Mouse (Mus musculus) adrenal gland, postnatal 25 days (tissue): Measurements from ENCODE around the gene Oxct1. TPM values are rescaled to one million over a fixed set of nuclear protein-coding genes. Genes with fewer than 3 reads are reported as not detected.

ENCODE experiments used
- DNase-seq: peaks from one replicate; pipeline ENCODE4 v3.0.0; 2021; ENCODE audit warnings: mixed read lengths
- long read RNA-seq: library from polyadenylated mRNA; stranded (forward); transcript quantifications from one replicate; pipeline ENCODE4 v2.0.0, GENCODE M21; 2021
- total RNA-seq: library from RNA; stranded (reverse); gene quantifications from 2 replicates; pipeline ENCODE4 v1.2.3, GENCODE M21; 2021

Gene Oxct1
- total RNA-seq, result 145 and 173 TPM in 2 replicates
- long read RNA-seq, transcript Oxct1-201 (17 exons, 3,527 nt), result major isoform, 178 of 196 reads
- long read RNA-seq, partial matches to known transcripts, result 10 of 196 reads
- long read RNA-seq, other reads (novel, unspliced or antisense), result 8 of 196 reads

DNA sequence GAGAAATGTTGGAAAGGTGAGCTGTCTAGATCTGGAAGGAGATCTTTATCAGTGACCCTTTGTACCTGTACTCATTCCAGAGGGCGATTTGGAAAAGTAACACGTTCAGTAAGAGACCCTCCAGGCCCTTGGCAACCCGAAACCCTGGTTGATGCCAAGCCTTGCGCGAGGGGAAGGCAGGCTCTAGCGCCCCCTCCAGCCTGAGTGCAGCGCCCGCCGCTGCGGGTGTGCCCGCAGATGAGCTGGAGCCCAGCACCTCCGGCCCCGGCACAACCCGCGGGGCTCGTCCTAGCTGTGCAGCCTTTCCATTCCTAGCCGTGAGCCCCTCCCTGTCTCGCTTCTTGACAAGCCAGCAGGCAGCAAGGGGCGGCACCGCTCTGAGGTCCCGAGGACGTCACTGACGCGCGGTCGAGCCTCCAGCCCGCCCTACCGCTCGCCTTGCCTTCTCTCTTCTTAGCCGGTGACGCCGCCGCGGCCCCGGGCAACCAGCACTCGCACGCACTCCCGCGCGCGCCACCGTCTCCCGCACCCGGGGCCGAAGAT is at the start of gene Oxct1:
Oxct1 (plus strand) TSS at position 153 of the 543 bp plus-strand sequence.
- peak; percentile 84 for DNase-seq

DNA sequence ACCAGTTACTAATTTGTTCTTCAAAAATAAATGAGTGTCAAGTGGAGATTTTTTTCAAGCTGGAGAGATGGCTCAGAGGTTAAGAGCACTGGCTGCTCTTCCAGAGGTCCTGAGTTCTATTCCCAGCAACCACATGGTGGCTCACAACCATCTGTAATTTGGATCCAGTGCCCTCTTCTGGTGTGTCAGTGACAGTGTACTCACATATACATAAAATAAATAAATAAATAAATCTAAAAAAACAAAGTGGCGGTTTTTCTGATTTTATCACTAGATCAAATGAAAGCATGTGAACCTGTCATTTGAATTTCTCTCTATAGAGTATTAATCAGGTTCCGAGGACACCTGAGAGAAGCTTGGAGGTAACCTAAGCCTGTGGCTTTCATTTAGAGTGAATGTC is 47.9 kb upstream of the Oxct1 start:
- DNase-seq, result no peak

DNA sequence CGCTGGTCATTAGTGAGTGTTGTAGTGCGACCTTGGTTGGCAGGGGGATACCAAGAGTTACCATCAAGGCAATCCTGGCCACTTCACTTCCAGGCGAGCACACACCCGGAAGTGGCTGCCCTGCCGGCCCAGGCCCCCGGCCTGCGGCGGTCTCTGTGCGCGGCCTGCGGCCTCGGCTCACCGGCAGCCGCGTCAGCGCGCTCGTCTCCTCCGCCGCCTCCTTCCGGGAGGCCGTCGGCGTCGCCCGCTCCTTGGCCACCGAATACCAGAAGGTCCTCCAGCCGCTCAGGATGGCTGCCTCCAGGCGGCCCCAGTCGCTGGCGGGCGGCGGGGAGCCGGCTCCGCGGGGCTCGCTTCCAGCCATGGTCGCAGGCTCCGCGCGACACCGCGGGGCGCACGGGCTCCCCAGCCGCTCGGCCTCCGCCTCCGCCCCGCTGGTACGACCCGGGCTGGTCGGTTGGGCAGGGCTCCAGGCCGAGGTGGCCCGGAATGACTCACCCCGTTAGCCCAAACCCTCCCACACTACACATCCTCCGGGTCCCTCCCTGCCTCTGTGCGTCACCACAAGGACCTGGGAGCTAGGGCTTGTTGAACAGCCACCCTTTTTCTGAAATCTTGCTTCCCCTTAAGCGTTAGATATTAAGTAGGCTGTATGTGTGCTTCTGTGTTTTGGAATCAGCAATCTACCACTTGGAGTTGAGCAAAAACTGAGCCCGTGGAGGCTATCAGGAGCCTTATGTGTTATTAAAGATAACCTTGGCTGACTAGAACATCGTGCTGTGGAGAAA is 46.9 kb upstream of the Oxct1 start, which contains the start of gene Fbxo4:
Fbxo4 (minus strand) TSS at position 513 of the 788 bp plus-strand sequence.
- peak; percentile 92 for DNase-seq

DNA sequence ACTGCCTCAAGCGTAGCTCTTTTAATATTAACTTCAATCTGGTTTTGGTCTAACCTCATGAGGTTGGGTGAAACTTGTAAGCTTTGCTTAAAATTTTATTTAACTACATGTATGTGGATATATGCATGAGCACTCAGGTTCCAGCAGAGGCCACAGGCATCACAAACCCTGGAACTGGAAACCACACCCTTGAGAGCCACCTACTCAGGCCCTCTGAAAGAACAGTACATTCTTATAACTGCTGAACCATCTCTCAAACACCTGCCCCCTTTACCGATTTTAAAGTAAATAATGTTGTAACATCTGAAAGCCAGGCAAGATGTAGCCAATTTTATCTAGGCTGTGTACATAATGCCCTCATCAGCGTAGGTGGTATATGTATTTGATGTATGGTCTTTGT is 46.3 kb upstream of the Oxct1 start:
- no peak for DNase-seq

DNA sequence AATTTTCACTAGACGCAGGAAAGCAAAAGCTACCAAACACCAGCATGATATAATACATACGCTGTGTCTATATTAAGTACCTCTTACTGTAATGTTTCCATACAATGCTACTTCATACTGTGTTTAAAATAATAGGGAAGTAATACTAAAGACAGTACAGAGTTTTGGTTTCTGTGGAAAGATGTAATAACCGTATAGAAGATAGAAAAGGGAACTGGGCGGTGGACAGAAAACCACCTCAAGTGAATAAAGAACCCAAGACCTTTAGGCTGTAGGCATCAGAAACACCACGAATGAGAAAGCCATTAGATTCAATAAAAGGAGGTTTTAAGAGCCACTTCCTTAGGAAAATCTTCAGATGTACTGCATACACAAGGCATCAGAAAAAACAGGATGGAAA is 43.5 kb upstream of the Oxct1 start:
- no peak for DNase-seq

DNA sequence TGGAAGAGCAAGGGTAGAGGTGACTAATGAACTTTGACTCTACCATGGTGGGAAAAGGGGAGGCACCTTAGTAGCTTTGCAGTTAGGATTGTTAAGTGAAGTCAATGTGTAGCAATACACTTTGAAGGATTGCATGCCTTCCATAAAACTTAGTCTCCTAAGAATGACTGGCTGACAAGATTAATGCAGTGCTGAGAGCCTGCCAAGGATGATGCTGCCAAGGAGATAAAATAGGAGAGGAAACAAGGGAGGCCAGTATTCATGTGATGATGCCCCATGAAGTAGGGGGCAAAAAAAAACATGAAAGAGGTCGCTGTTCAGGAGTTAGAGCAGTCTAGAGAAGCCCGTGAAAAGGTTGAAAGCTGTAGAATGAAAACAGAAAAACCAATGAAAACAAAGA is 41.3 kb upstream of the Oxct1 start:
- DNase-seq, result peak; percentile 41

DNA sequence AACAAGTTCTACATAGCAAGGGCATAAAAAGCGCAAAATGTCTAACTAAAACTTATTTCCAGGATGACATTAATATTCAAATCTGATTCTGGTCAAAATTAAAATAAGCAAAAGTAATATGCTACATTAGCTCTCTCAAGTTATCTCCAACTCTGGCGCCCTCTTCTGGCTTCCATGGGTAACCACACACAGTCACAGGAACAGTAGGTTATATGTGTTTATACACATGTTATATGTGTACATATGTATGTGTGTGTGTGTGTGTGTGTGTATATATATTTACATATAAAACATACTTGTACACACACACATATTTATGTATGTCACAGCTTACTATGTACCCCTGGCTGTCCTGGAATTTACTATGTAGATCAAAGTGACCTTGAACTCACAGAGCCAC is 38.2 kb upstream of the Oxct1 start:
- DNase-seq, result peak; percentile 35

DNA sequence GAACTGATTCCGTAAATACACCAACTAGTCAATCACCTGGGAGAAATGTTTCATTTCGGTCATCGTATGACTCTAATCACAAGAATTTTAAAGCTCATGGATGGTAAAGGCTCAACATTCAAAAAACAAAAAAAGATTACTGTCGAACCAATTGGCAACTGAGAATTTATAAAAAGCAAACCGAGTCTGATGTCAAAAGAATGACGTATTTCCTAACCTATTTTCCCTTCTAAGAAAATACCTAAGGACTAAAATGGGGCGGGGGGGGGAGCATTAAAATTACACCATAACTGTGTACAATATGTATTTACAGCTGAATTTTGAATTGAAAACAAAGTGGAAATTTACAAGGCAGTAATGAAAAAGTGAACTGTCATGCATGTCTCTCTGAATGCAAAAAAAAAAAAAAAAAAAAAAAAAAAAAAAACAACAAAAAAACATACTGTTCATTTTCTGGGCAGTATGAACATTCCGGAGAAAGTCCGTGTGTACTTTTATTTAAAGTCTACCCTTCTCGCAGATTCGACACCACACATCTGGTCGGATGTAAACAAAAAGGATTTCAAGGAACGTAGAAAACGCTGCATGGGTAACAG is 31.2 kb upstream of the Oxct1 start:
- no peak for DNase-seq

DNA sequence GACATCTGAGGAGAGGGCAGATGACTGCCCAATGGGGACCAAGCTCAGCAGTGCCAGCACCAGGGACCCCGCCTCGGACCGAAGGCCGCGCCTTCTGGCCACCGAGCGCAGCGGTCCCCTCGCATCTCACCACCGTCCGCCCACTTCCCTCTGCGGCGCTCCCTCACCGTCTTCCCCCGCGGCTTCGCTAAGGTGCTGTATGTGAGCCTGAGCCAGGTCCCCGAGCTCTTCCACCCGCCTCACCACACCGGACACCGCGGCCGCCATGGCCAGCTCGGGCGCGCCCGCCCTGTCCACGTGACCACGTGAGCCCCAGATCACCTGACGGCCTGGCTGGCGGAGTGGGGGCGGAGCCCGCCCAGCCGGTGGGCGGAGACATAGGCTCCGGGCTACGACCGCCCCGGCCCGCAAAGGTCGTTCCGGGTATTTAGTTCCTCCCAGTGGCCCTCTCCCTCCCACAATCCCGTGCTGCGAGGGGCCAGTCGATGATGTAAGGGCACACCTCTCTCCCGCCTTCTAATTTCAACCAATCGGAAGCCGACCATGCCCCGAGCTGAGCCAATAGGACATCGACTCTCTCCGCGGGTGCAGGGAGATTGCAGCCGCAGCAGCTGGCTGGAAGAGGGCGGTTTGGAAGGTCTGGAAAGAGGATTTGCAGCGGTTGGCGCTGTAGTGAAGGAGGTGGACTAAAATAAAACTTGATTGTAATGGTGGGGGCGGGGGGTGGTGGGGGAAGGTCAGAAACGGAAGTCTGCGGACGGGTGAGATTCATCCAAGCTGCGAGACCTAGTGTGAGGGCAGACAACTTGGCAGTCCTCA is 30.5 kb upstream of the Oxct1 start, which contains the start of gene AW549877:
AW549877 (minus strand) TSS at position 297 of the 819 bp plus-strand sequence.
- peak; percentile 98 for DNase-seq

DNA sequence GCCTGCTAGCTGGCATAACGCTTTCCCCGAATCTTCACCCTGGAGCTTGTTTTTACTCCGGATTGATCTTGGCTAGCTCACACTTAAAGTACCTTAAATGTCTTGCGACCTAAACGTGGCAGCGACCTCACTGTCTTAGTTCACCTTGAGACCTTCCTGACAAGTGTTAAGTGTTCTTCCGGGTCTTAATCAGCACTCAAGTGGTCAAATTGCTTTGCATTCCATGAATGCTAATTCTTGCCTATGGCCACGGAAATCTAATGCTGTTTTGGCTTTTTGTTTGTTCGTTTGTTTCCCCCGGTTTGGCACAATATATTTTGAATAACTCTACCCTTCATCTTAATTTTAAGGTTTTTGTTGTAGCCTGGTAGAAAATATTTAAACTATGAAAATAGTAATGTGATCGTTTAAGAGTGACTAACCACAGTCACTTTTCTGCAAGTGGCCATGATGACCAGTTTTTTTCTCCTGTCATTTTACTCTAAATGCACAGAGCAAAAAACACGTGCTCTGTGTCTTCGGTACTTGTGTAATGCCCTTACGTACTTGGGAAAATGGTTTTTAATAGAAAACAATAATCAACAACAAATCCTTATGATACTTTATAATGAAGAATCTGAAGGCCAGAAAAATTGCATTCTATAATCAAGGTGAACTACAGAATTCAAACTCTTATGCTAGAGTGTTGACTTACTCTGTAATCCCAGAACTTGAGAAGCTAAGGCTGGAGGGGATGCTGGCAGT is 29.7 kb upstream of the Oxct1 start:
- no peak for DNase-seq

DNA sequence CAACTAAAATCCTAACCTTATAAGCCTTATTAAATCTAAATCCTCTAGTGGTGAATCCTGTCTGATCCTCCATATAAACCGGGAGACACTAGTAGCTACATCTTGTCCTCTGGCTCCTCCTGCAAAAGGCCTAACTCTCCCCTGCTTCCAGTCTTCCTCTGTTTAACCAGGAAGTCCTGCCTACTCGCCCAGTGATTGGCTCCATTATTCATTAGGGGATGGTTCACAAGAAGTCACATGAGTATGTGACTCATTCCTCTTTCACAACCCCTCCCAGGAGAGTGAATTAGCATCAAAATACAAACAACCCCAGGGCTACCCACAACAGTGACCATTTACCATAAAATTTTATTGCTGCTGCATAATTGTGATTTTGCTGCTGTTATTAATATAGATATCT is 27.0 kb upstream of the Oxct1 start:
- DNase-seq, result no peak

DNA sequence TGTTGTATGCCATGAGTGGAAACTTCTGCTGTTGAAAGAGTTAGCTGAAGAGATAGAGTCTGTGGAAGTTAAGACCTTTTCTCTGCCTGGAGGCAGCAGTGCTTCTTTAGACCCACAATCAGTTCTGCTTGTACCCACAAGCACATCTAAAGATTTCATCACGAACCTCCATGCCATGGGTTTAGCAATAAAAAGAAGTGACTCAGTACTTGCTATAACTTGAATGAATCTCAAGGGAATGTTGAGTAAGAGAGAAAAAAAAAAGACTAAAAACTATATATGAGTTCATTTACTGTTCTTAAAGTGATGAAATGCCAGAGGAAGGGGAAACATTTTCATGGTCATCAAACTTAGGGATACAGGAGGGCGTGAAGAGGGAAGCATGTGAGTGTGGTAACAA is 25.6 kb upstream of the Oxct1 start:
- DNase-seq, result no peak

DNA sequence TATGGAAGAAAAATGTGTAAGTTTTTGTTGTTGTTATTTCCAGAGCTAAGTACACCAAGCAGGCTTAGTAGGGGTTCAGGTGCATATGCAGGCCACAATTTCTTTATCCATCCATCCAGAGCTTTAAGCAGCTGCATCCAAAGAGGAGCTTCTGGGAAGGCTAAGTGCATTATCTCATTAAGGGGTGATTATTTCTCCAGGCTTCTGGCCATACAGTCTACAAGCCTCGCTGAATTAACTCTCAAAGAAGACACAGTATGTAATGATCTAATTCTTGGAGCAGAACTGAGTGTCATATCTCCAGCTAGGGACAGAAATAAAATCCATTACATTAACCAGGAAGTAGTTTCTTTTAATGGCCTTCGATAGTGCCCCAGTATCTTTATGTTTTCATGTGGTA is 12.3 kb upstream of the Oxct1 start:
- no peak for DNase-seq

DNA sequence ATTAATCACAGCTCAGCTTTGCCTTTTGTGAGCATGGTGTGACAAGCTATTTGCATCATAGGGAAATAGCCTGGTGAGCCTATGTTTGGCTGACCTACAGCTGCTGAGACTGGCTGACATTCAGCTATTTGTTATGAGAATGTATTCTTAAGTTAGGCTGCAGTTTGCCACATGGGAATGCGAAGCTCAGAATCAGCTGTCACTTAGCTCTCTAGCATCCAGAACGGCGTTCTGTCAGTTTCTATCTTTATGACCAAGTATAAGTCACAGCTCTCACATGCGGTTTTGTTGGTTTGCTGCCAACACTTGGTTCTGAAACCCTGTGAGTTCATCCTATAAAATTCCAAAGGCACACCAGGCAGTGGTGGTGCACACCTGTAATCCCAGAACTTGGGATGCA is 5.5 kb upstream of the Oxct1 start:
- no peak for DNase-seq

DNA sequence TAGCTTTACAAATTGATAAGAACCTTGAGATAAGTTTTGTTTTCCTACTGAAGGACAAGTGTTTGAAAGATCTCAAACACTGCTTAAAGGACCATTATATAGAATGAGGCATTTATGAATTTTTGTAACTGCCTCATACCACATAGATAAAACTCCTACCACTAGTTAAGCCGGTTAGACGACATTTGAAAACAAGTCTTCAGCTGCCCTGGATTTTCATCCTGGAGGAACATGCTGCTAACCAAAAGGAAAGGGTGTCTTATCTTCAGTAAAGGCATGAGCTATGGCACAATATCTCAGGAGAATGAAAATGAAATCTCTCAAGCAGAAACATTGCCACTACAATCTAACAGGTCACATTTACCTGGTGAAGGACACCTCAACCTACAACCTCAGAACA is 2.4 kb upstream of the Oxct1 start:
- DNase-seq, result no peak

DNA sequence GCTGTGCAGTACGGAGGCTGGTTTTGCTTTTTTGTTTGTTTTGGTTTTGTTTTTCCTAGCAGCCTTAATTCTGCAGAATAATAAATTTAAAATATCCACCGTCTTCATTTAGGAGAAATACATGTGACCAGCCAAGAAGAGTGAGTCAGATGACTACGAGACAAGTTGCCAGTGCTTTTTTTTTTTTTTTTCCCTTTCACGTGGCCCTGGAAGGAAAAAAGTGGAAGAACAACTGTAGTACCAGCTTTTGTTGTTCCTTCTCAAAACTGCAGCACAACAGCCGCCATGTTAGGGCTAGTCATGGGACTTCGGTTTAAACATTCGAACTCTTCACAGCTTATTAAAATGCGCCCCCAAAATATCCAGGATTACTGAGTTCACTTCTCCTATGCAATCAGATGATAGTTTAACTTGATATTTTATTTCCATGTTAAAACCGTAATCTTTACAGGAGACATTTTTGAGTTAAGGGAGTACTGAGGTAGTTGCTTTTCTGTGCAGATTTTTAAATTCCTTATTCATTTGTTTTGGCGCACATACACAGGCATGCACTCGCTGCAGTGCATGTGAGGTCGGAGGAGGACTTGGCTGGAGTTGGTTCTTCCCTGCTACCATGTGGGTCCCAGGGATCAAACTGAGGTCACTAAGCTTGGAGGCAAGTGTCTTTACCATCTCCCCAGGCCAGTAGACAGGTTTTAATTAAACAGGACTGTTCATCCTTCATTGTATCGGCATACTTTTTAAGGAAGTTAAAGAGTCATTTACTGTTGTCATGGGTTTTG is 1.3 kb upstream of the Oxct1 start:
- DNase-seq, result no peak

DNA sequence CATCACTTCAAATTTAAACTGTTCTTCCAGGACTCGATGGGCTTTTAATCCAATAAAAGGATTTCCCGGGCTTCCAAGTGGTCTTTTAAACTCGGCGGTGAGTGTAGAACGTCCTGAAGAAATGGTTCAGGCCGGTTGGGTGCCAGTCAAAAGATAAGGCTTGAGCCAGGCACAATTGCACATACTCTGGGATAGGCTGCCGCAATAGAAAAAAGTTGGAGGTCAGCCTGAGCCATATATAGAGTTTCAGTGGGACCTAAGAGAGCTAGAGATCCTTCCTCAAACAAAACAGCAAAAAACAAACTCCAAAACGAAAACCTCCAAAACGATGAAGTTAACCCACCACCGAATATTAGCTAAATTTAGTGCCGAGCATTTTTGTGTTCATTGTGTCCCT is 677 bp upstream of the Oxct1 start:
- no peak for DNase-seq

DNA sequence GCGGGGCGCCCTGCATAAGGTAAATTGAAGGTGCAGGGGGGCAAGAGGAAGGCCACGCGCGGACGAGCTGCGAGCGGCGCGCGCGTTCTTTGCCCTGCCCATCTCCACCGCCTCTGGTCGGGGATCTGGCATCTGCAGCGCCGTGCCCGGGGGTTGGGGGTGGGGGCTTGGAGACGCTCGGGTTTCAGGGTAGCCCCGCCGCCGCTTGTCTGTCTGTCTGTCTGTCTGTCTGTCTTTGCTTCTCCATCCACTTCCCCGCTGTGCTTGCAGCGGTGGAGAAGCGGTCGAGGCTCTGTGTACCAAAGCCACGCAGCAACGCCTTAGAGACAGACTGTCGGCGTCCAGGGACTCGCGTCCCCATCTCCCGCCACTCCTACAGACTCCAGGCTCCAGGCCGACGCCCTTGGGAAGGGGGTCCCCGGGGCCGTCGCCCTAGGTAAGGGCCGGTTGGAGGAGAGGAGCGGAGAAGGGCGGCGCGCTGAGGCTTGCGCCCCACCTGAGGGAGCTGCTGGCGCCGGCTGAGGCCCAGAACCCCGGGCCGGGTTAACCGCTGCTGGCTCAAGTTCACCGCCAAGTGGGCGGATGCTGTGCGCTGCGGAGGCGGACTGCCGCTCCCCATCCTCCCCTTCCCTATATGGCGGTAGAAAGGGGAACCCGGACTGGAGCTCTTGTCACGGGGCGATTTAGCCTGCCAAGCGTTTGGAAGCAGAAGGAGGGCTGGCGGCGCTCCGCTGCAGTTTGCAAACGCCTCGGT is 825 bp downstream of the Oxct1 start:
- DNase-seq, result peak; percentile 77

DNA sequence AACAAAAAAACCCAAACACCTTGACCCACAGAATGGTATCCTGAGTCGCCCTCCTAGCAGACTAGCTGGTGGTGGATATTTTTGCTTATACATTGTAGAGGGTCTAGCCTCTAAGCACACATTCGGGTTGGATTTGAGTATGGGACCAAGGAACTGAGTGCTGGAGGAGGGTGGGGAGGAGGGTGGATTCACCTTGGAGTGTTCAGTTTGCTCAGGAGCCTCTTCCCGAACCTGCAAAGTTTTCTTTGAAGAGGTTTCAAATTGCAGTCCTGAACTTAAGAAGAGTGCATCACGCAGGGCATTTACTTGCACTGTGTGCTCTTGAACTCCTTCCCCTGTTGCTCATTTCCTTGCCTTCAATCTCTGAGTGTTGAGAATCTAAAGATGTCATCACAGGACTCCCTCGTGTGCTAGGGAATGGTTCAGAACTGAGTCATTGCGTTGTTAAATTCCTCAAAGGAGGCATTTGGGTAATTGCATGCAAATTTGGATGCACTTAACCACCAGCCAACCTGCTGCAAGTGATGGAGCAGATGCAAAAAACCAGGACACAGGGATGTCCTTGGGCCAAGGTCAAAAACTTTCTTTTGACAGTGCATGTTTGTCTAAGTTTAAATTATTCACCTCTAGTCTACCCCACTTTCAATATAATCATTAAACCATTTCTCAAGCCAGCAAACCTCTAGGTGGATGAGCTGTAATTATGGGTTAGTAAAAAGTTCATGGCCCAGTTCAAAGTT is 1.7 kb downstream of the Oxct1 start:
- no peak for DNase-seq

DNA sequence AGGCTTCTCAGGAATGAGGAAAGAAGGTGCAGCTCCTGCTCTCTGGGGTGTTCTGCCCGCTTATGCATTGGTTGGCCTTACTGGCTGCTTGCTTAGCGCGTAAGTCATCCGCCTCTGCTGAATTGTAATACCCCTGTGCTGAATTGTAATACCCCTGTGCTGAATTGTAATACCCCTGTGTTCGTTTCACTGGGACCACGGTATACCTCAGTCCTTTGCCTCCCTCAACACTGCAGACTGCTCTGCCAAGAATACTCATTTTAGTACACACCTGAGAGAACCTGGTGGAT is 2.2 kb downstream of the Oxct1 start:
- DNase-seq, result no peak
